Mouse (Mus musculus): Measurements from ENCODE around the gene Chchd2. TPM values are rescaled to one million over a fixed set of nuclear protein-coding genes. Genes with fewer than 3 reads are reported as not detected.

The Chchd2 gene
- polyA plus RNA-seq, 1 experiment from 2014 or later, result 1,037 TPM

- H3K36me3 ChIP-seq (ENCODE audit: control insufficient read depth, insufficient read depth), result no peaks in the 10 kb centered on the region
- H3K9ac ChIP-seq (ENCODE audit: low read length), result no peak overlapping the region
- no peak overlapping the region for H3K27ac ChIP-seq (ENCODE audit: low read length)
- no peak for ATAC-seq (replicated peaks; ENCODE audit: extremely low read depth, insufficient read depth, low FRiP score)
- no peaks in the 10 kb centered on the region for H3K27me3 ChIP-seq (ENCODE audit: control insufficient read depth, insufficient read depth, low read length)
- WGBS, result 67% methylated on average over 2 of the region's 2 CpGs
- no peaks in the 10 kb centered on the region for H3K9me3 ChIP-seq (replicated peaks; ENCODE audit: control insufficient read depth, low read length)
- no peak overlapping the region for H3K4me3 ChIP-seq (ENCODE audit: low read length)
- H3K4me1 ChIP-seq (ENCODE audit: control insufficient read depth, insufficient read depth, low read length), result no peaks in the 10 kb centered on the region
- no peak overlapping the region for H3K4me2 ChIP-seq (ENCODE audit: low read depth, low read length)
These were observed 16.0 kb downstream of the Chchd2 start for GRCm38 (mm10) chr5:129871238-129871637.

DNA sequence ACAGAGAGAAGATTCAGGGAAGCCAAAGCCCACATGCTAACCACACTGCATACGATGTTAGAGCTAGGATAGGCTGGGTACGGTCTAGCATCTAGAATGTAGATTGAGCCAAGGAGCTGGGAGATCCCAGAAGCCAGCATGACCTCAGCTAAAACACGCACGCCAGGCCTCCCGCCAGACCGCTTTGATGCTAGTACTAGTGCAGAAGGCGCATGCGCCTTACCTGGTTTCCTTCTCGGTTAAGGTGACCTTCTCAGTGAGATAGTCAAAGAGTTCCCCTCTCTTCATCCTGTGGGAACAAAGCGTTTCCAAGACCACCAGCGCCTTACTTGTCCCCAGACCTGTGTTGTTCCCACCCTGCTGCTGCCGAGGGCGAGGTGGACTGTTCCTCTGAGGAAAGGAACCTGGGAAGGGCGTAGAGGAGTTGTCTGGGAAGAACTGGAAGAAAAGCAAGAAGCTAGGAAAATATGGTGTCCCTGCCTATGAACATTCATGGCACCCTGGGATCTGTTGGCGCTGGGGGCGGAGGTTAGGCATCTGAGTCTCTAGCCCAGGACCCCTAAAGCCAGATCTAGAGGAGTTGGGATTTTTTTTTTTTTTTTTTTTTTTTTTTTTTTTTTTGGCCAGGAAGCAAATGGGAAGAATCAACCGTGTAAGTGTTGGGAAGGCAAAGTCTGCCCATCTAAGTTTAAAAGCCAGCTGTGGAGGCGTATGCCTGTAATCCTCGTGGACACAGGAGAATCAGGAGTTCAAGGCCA lies 17.9 kb downstream of the Chchd2 start:
- Histone ChIP-seq H3K4me3 (ENCODE audit: low read length) (no peak overlapping the region), H3K4me2 (ENCODE audit: low read depth, low read length) (no peak overlapping the region), H3K9me3 (replicated peaks; ENCODE audit: control insufficient read depth, low read length) (no peaks in the 10 kb centered on the region), H3K9ac (ENCODE audit: low read length) (no peak overlapping the region), H3K27ac (ENCODE audit: low read length) (no peak overlapping the region), H3K4me1 (ENCODE audit: control insufficient read depth, insufficient read depth, low read length) (no peaks in the 10 kb centered on the region), H3K36me3 (ENCODE audit: control insufficient read depth, insufficient read depth) (no peaks in the 10 kb centered on the region), H3K27me3 (ENCODE audit: control insufficient read depth, insufficient read depth, low read length) (no peaks in the 10 kb centered on the region)
- WGBS, result 82% methylated on average over 19 of the region's 19 CpGs
- no peak for ATAC-seq (replicated peaks; ENCODE audit: extremely low read depth, insufficient read depth, low FRiP score)

DNA sequence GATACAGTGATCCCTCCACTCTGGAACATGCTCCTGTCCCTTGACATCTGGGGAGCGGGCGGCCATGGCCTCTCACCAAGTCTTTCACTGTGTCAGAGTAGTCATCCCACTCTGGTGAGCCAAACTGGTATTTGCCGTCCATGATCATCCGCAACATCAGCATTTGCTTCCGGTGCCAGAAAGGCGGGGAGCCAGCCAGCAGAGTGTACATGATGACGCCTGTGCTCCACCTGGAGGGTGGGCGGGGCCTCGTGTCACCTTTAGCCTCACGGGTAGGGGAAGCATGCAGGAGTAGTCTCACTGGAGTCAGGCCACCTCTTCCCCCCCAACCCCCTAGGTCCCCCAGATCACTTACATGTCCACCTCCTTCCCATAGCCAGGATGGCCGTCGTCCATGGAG lies 21.4 kb downstream of the Chchd2 start:
- peaks cover 11% of the 10 kb centered on the region for H3K36me3 ChIP-seq (ENCODE audit: control insufficient read depth, insufficient read depth)
- no peak overlapping the region for H3K4me3 ChIP-seq (ENCODE audit: low read length)
- no peaks in the 10 kb centered on the region for H3K27me3 ChIP-seq (ENCODE audit: control insufficient read depth, insufficient read depth, low read length)
- no peak overlapping the region for H3K27ac ChIP-seq (ENCODE audit: low read length)
- no peak for ATAC-seq (replicated peaks; ENCODE audit: extremely low read depth, insufficient read depth, low FRiP score)
- no peak overlapping the region for H3K9ac ChIP-seq (ENCODE audit: low read length)
- H3K4me2 ChIP-seq (ENCODE audit: low read depth, low read length), result no peak overlapping the region
- 67% methylated on average over 12 of the region's 12 CpGs for WGBS
- H3K4me1 ChIP-seq (ENCODE audit: control insufficient read depth, insufficient read depth, low read length), result no peaks in the 10 kb centered on the region
- H3K9me3 ChIP-seq (replicated peaks; ENCODE audit: control insufficient read depth, low read length), result no peaks in the 10 kb centered on the region

DNA sequence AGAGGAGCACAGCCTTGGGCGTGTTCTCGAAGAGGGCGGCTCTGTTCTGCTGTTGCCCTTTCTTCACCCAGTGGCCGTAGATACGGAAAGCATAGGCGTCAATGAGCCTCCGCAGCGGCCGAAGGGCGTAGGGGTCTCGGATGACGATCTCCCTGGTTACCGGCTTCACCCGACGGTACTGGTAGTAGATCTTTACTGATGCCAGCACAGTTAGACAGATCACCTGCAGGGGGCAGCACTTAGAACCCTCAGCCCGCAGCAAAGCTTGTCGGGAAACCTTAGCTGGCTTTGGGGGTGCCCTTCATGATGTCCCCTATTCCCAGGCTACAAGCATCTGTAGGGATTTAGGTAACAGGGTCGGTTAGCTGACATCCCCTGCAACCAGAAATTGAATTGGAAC lies 22.8 kb downstream of the Chchd2 start:
- Histone ChIP-seq H3K4me1 (ENCODE audit: control insufficient read depth, insufficient read depth, low read length) (no peaks in the 10 kb centered on the region), H3K27me3 (ENCODE audit: control insufficient read depth, insufficient read depth, low read length) (no peaks in the 10 kb centered on the region), H3K9me3 (replicated peaks; ENCODE audit: control insufficient read depth, low read length) (no peaks in the 10 kb centered on the region), H3K9ac (ENCODE audit: low read length) (0 out of 2 replicates have a peak overlapping the region, but pooled peaks have one; percentile 30), H3K4me2 (ENCODE audit: low read depth, low read length) (peak overlapping the region; percentile 40), H3K27ac (ENCODE audit: low read length) (no peak overlapping the region), H3K36me3 (ENCODE audit: control insufficient read depth, insufficient read depth) (peaks cover 19% of the 10 kb centered on the region), H3K4me3 (ENCODE audit: low read length) (no peak overlapping the region; the same call in 1 of the 2 replicates)
- ATAC-seq (replicated peaks; ENCODE audit: extremely low read depth, insufficient read depth, low FRiP score), result no peak
- 7% methylated on average over 18 of the region's 18 CpGs for WGBS

GRCm38 (mm10) chr5:129862325-129862724 lies 24.9 kb downstream of the Chchd2 start:
- Histone ChIP-seq H3K9me3 (replicated peaks; ENCODE audit: control insufficient read depth, low read length) (no peaks in the 10 kb centered on the region), H3K4me1 (ENCODE audit: control insufficient read depth, insufficient read depth, low read length) (no peaks in the 10 kb centered on the region), H3K4me3 (ENCODE audit: low read length) (no peak overlapping the region), H3K4me2 (ENCODE audit: low read depth, low read length) (no peak overlapping the region), H3K36me3 (ENCODE audit: control insufficient read depth, insufficient read depth) (peaks cover 22% of the 10 kb centered on the region), H3K27ac (ENCODE audit: low read length) (no peak overlapping the region), H3K9ac (ENCODE audit: low read length) (no peak overlapping the region), H3K27me3 (ENCODE audit: control insufficient read depth, insufficient read depth, low read length) (no peaks in the 10 kb centered on the region)
- no peak for ATAC-seq (replicated peaks; ENCODE audit: extremely low read depth, insufficient read depth, low FRiP score)
- 97% methylated on average over 6 of the region's 6 CpGs for WGBS

GRCm38 (mm10) chr5:129856414-129856813 lies 30.9 kb downstream of the Chchd2 start:
- no peaks in the 10 kb centered on the region for H3K9me3 ChIP-seq (replicated peaks; ENCODE audit: control insufficient read depth, low read length)
- no peak overlapping the region for H3K4me3 ChIP-seq (ENCODE audit: low read length)
- 83% methylated on average over 5 of the region's 5 CpGs for WGBS
- peaks cover 23% of the 10 kb centered on the region for H3K36me3 ChIP-seq (ENCODE audit: control insufficient read depth, insufficient read depth)
- no peak for ATAC-seq (replicated peaks; ENCODE audit: extremely low read depth, insufficient read depth, low FRiP score)
- H3K27ac ChIP-seq (ENCODE audit: low read length), result no peak overlapping the region
- no peak overlapping the region for H3K4me2 ChIP-seq (ENCODE audit: low read depth, low read length)
- no peaks in the 10 kb centered on the region for H3K27me3 ChIP-seq (ENCODE audit: control insufficient read depth, insufficient read depth, low read length)
- no peaks in the 10 kb centered on the region for H3K4me1 ChIP-seq (ENCODE audit: control insufficient read depth, insufficient read depth, low read length)
- no peak overlapping the region for H3K9ac ChIP-seq (ENCODE audit: low read length)

DNA sequence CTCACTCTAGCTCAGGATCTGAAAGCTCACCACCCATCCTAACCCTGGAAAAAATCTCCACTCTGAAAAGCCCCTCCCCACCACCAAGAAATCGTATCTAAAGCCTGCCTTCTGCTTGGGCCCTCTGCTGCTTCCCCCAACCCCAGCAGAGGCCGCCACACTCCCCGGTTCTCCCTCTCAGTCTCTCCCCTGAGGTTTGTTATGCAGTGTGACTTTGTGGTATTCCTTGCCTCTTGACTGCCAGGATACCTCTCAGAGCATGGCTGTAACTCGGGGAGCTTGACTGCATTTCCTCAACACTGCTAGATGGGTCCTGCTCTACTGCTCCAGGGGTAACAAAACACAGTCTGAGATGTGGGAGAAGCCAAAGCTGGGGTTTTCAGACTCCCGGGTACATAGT lies 32.1 kb downstream of the Chchd2 start:
- H3K4me2 ChIP-seq (ENCODE audit: low read depth, low read length), result no peak overlapping the region
- ATAC-seq (replicated peaks; ENCODE audit: extremely low read depth, insufficient read depth, low FRiP score), result 0 out of 2 replicates have a peak, but pooled peaks have one; percentile 28
- no peak overlapping the region for H3K4me3 ChIP-seq (ENCODE audit: low read length)
- no peak overlapping the region; the same call in 1 of the 2 replicates for H3K9ac ChIP-seq (ENCODE audit: low read length)
- no peaks in the 10 kb centered on the region for H3K9me3 ChIP-seq (replicated peaks; ENCODE audit: control insufficient read depth, low read length)
- no peaks in the 10 kb centered on the region for H3K4me1 ChIP-seq (ENCODE audit: control insufficient read depth, insufficient read depth, low read length)
- H3K27me3 ChIP-seq (ENCODE audit: control insufficient read depth, insufficient read depth, low read length), result no peaks in the 10 kb centered on the region
- WGBS, result 37% methylated on average over 5 of the region's 5 CpGs
- peaks cover 18% of the 10 kb centered on the region for H3K36me3 ChIP-seq (ENCODE audit: control insufficient read depth, insufficient read depth)
- no peak overlapping the region for H3K27ac ChIP-seq (ENCODE audit: low read length)

DNA sequence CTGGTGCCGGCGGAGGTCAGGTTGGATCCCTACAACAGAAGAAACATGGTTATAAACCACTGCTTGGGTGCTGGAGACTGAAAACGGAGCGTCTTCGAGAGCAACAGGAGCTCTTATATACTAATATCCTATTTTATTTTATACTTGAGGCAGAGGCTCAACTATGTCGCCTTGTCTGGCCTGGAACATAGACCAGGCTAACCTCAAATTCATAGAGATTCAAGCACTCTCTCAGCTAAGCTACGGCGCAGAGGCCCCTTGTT lies 39.8 kb downstream of the Chchd2 start:
- no peaks in the 10 kb centered on the region for H3K27me3 ChIP-seq (ENCODE audit: control insufficient read depth, insufficient read depth, low read length)
- peak overlapping the region; percentile 65 for H3K4me2 ChIP-seq (ENCODE audit: low read depth, low read length)
- peak overlapping the region; percentile 83 for H3K9ac ChIP-seq (ENCODE audit: low read length)
- H3K27ac ChIP-seq (ENCODE audit: low read length), result no peak overlapping the region
- no peaks in the 10 kb centered on the region; the same call in 1 of the 2 replicates for H3K9me3 ChIP-seq (replicated peaks; ENCODE audit: control insufficient read depth, low read length)
- peaks cover 2% of the 10 kb centered on the region; the same call in 1 of the 2 replicates for H3K4me1 ChIP-seq (ENCODE audit: control insufficient read depth, insufficient read depth, low read length)
- H3K4me3 ChIP-seq (ENCODE audit: low read length), result peak overlapping the region; percentile 71
- H3K36me3 ChIP-seq (ENCODE audit: control insufficient read depth, insufficient read depth), result peaks cover 24% of the 10 kb centered on the region
- 40% methylated on average over 8 of the region's 8 CpGs for WGBS
- no peak for ATAC-seq (replicated peaks; ENCODE audit: extremely low read depth, insufficient read depth, low FRiP score)

DNA sequence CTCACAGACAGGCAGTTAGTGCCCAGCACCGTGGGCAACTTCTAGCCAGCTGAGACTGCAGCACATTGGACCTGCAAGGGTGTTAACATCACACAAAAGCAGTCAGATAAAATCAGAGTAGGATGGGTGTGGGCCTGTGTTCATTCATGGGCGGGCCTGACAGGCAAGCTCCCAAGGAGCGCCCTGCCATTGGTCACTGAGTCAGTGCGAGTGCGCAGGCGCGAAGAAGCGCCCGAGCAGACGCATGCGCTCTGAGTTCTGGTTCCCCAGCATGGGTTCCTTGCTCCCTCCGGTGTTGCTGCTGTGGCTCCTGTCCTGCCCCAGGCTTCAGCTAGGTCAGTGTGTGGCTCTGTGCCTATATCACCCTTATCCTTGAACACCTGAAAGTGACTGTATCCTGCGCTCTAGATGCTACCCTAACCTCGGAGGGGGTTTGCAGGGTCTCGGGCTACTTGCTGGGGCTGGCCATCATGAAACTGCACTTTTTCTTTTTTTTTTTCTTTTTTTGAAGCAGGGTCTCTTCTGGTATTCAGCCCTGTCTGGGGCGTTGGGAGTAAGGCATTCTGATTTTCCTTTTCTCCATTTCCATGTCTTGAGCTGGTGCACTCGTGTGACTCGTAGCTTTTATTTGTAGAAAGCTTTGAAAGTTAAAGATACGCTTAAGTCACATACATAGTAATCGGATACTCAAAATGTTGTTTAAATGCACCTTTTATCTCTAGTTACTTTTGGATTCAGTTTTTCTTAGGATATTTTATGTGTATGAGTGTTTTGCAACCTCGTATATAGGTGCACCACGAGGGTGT lies 40.3 kb downstream of the Chchd2 start, which contains the start of gene Sumf2:
Gene Sumf2 (plus strand): TSS at position 235 of the 806 bp plus-strand sequence.
- H3K9me3 ChIP-seq (replicated peaks; ENCODE audit: control insufficient read depth, low read length), result no peaks in the 10 kb centered on the region; the same call in 1 of the 2 replicates
- H3K4me1 ChIP-seq (ENCODE audit: control insufficient read depth, insufficient read depth, low read length), result peaks cover 2% of the 10 kb centered on the region; the same call in 1 of the 2 replicates
- peak within 1 kb of the TSS; percentile 83 for H3K9ac ChIP-seq (ENCODE audit: low read length)
- ATAC-seq (replicated peaks; ENCODE audit: extremely low read depth, insufficient read depth, low FRiP score), result peak; percentile 99
- H3K27me3 ChIP-seq (ENCODE audit: control insufficient read depth, insufficient read depth, low read length), result no peaks in the 10 kb centered on the region
- WGBS, result 6% methylated on average over 22 of the region's 22 CpGs
- H3K27ac ChIP-seq (ENCODE audit: low read length), result peak within 1 kb of the TSS; percentile 68
- peaks cover 24% of the 10 kb centered on the region for H3K36me3 ChIP-seq (ENCODE audit: control insufficient read depth, insufficient read depth)
- peak within 1 kb of the TSS; percentile 71 for H3K4me3 ChIP-seq (ENCODE audit: low read length)
- peak within 1 kb of the TSS; percentile 65 for H3K4me2 ChIP-seq (ENCODE audit: low read depth, low read length)
